Mouse (Mus musculus): ENCODE measurements around the gene Bsnd. TPM values are rescaled to one million over a fixed set of nuclear protein-coding genes. Genes with fewer than 3 reads are reported as not detected.

The Bsnd gene
- total RNA-seq, 2 experiments from 2014 or later, result not detected

DNA sequence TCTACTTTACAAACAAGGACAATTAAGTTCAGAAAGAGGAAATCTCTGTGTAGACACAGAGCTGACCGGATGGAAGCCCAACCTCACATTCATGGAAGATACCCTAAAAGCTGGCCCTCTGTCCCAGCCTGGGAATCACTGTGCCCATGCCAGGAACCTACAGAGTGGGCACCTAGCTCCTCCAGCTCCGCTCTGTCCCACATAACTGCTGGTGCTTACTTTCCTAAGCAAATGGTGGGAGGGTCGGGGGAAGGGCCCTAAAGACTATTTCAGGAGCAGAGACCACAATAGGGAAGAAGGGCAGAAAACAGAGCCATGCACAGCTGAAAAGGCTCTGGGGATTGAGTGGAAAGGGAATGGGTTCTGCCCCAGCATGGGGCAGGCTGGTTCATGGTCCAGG is 11.5 kb downstream of the Bsnd start:
- DNase-seq, result no peak

DNA sequence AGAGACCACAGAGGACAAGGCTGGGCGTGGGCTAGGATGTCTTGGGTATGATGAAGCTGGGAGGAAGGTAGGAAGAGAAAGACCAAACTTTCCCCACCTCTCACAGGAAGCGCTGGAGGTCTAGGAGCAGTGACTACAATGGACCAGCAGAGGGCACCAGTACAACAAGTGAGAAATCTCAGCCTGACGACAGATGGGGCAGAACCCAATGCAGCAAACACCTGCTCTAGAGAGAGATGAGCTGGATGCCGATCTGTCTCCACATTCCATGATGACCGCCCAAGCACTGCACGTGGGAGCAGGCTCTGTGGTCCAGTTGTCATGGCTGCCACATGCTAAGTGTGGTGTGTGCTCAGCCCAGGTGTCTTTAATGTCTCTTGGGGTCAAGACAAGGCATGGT is 17.8 kb downstream of the Bsnd start:
- peak; percentile 63 for DNase-seq

DNA sequence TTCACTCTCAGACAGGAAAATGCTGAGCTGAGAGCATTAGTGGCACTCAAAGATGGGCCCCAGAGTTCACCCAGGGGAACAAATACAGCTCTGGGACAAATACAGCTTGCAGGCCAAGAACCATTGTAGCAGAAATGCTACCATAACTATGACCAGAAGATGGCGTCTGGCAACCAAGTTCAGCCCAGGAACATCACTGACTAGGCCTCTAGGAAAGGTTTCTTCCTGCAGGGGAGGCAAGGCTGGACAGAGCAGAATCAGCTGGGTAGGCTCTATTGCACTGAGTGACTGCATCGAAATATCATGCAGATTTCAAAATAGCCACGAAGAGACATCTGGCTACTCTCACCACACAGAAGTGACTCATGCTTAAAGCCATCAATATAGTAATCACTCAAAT is 19.7 kb downstream of the Bsnd start:
- DNase-seq, result peak; percentile 71

DNA sequence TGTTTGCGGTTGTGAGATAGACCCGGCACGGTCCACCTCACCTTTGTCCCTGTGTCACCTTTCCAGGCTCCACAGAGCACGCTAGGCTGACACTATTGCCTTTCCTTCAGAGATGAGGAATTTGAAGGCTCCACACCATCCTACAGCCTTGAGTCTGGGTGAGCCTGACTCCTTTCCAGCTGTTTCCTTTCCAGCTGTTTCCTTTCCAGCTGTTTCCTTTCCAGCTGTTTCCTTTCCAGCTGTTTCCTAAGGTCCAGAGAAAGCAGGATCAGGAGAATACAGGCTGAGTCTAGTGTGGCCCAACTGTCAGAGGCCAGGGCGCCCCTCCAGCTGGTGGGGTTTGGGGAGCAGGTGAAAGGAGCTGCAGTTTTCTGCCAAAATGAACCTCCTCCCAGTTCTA is 21.2 kb downstream of the Bsnd start:
- peak; percentile 52 for DNase-seq

DNA sequence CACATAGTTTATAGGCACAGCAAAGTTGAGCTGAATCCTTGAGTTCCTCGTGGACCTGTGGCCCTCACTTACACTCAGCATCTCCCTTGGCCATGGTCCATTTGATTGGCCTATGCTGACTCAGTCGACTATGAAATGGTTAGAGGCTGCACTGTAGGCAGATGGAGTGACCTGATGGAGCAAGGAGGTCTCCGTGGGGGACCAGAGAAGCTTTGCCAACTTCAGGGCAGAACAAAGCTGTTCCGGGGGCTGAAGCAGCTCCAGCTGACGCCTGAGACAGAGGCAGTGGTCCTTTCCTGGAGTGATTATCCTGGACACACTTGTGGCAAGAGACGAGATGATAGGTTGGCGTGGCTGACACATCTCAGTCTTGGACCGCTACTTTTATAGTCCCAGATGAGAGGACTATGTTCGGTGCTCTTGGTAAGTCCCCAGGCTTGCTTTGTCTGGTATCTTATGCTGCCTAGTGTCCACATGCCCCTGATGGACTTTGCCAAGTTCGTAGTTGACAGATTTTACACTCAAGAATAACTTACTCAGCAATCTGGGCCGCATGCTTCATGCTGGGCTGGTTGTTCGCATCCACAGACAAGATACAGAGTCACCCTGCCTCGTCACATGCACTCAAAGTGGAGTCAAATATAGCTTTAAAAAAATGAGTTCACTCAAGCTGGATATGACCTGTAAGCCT is 24.5 kb downstream of the Bsnd start:
- DNase-seq, result no peak

DNA sequence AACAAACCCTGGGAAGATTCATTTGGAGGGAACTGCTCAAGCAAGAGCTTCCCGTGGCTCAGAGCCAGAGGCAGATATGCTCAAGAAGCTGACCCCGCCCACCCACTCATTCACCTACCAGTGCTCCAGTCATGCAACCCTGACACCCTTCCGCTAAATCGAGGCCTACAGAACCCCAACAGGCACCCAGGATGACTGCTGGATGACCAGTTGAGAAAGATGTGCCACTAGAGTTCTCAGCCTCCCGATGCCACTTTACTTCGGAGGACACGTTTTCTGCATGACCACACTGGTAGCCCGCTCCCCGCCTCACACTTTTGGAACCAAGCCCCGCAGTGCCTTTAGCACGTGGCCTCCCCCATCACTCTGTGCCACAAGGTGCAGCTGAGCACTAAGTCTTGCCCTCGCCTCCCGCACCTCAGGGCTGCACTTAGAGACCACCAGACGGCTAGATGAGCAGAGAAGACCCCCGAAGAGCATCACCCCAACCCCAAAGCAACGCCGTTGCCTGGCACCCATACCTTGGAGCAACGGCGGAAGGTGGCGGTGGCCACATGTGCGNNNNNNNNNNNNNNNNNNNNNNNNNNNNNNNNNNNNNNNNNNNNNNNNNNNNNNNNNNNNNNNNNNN is 28.8 kb downstream of the Bsnd start:
- no peak for DNase-seq

DNA sequence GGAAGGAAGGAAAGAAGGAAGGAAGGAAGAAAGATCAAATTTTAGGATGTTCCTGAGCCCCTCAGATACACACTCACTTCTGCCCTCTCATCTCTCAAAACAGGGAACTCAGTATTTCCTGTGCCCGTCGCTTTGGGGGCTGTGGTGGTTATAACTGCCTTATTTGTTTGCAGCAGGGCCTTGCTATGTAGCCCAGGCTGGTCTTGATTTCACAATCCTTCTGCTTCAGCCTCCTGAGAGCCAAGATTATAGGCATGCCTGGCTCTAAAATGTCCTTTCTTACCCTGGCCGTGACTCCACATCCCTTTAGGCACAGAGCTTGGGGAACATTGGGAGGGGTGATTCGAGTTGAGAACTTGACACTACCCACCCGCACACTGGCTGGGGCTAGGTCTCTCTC is 29.6 kb downstream of the Bsnd start:
- DNase-seq, result no peak

DNA sequence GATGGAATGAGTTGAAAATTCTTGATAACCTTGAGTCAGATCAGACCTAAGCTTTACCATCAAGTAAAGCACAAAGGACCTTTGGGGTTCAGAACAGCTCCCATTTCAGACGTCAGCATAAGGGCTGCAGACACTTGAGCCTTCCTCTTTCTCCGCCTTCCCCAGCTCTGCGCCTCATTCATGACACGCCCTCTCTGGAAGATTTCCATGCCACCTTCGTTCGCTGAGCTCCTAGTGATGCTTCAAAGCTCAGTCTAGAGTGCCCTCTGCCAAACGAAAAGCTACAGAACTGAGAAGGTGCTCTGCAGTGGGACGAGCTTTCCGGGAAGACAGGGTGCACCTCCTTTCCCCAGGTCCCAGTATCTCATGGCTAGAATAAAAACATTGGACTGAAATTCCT is 30.1 kb downstream of the Bsnd start:
- no peak for DNase-seq

DNA sequence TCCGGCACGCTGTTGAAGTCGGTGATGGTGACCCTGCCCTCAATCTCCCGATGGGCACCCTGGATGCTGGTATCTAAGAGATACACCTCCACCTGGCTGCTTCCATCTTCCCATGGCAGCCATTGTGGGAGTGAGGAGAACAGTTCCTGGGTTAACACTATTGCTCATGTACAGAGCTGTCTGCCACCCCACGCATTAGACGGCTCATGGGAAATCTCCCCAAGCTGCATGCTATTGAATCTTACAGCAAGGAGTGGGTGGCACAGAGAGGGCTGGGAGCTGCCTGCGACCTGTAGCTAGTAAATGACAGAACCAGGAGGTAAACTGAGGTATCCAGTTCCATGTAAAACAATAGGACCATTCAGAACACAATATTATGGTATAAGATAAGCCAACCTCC is 37.5 kb downstream of the Bsnd start:
- DNase-seq, result no peak

DNA sequence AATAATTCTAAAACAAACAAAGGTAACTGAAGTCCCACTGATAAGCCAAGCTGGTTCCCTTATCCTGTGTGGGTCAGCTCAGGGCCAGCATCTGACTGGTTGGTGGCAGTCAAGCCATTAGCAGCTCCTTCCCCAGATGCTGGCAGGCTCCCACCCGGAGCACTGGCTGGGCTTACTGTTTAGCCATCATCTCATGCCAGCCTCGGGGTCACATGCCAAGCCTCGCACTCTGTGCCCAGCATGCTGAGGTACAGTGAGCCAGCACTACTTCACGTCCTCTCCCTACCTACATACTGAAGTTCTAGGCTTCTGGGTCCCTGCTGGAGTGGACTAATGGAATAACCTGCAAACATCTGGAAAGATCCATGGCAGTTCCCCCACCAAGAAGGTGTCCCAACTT is 38.6 kb downstream of the Bsnd start:
- no peak for DNase-seq

DNA sequence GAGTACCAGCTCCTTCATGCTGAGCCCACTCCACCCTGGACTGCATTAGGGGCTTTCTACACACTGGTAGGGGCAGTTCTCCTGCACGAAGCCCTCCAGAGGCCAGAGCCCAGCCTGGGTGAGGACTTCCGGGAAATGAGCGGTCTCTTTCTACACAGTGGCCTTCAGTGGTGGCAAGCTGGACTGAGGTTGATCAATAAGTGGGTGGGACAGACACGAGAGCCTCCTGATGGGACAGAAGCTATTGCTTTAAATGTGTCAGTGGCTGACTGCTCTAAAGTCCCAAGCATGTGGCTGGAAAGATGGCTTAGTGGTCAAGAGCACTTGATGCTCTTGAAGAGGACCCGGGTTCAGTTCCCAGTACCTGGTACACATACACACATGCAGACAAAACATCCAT is 39.0 kb downstream of the Bsnd start:
- DNase-seq, result no peak

DNA sequence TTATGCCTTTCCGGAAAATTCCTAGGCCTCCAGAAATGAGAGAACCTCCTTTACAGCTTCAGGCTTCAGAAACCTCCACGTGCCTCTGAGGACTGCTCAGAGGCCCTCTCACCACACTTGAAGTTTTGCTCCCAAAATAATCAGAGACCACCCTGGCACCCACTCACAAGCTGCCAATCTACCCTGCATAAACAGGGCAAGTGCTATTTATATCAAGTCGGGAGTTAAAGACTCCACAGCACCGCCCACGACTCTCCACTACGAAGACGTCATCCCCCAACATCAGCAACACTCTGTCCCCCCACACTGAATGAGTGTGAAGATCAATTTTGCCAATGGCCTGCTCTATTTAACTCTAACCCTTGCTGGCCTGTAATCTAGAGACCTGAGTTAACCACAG is 39.7 kb downstream of the Bsnd start:
- DNase-seq, result no peak

DNA sequence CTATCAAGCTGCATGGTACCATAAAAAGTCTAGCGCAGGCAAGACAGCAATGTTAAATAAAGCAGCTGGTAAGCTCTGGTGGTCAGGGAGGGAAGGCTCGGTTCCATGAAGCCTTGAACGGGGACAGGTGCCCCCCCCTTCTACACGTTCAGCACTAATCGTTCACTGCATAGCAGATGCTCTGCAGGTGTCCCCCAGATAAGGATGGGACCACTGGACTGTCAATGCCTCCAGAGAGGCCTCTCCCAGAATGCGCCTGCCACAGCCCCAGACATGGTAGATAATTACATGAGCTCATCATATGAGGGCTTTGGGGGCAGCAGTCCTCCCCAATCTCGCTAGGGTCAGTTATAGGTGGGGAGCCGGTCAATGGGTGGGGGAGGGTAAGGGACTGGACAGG is 42.8 kb downstream of the Bsnd start:
- no peak for DNase-seq

DNA sequence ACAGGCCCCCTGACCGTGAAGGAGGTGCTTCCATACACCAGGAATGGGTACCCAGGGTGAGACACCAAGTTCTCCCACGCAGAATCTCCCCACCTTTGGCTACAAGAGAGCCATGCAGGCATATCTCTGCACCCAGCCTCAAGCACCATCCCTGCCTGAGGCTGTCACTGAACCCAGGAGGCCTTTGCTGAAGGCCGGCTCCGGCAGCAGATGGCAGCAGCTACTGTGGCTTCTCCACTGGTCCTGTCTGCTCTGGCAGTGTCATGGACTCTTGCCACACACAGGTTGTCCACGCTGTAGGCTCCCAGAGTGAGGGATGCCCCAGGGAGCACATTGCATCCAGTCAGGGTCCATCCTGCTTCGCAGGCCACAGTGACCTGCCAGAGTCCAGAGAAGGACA is 48.9 kb downstream of the Bsnd start:
- DNase-seq, result no peak

DNA sequence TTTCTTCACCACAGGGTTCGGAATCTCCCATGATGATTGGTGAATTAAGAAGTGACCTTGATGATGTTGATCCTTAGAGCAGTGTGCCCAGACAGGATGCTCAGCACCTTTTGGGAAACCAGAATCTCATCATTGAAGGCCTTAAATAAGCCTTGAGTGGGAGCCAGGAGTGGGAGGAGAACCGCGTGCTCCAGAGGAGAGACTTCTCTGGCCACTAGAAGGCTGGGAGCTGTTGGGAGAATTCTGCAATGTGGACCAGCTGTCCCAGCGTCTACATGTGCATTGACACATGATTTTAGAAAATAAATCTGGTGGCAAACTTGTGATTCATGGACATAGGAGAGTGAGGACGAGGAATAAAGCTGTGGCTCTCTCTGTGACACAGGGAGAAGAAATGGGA is 53.3 kb downstream of the Bsnd start:
- DNase-seq, result no peak

DNA sequence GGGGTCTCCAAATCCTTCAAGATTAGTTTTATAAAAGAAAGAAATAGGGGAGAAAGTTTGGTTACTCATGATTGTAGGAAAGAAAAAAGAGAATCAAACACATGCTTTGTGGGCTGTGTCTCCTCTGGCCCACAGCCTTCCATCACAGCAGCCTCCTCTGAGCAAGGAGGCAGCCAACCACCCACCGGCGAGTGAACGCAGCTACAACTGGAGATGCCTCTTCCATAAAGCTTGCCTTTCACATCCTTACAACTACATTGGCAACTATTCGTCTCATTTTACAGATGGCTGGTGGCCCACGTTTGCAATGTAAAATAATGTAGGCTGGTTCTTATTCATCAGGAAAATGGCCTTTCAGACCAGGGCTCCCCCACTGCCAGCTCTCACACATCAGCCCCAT is 54.9 kb downstream of the Bsnd start:
- no peak for DNase-seq

DNA sequence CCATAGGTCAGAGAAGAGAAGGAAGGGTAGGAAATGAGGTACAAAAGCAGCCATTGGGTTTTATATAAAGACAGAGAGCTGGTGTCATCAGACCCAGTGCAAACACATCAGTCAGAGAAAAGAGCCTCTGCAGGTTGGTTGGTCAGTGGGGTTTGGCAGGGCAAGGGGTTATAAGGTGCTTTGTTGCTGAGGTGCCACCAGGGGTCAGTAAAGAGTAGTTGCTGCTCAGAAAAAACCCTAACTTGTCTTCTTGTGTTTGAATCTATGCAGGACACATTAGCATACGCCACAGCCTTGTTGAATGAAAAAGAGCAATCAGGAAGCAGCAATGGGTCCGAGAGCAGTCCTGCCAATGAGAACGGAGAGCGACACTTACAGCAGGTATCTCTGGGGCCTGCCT is 55.6 kb downstream of the Bsnd start:
- DNase-seq, result no peak

DNA sequence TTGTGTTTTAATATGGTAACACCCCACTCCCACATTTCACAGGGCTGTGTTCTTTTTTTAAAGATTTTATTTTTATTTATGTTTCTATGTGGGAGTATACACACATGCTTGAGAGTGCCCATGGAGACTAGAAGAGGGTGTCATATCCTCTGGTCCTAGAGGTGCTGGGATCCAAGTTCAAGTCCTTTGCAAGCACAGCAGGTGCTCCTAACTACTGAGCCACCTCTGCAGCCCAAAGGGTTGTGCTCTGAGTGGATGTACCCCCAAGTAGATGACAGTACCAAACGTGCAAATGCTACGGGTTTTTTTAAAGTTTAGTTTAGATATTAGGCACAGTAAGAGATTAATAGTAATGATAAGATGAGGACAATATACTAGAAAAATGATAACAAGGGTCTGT is 56.7 kb downstream of the Bsnd start:
- DNase-seq, result no peak

Other genes with a start within 250 kb of the Bsnd start
- 10 to 100 TPM; 39.2 to 40.3 TPM for gene Usp24, start 176.1 kb downstream of the Bsnd start, total RNA-seq (2021)
- not detected for gene Pcsk9, start 28.0 kb downstream of the Bsnd start, total RNA-seq (2021)
- 10 to 100 TPM; 31.9 to 34.3 TPM for gene Dhcr24, start 68.8 kb upstream of the Bsnd start, total RNA-seq (2021)
- not detected for gene Lexm, start 125.0 kb upstream of the Bsnd start, total RNA-seq (2021)
- gene Ttc22, start 130.1 kb upstream of the Bsnd start, total RNA-seq (2021), result under 1 TPM; 0.38 to 0.45 TPM
- 1 to 10 TPM; 6.7 to 7.4 TPM for gene Pars2, start 158.8 kb upstream of the Bsnd start, total RNA-seq (2021)
- 10 to 100 TPM; 21.6 to 23.9 TPM for gene Ttc4, start 186.7 kb upstream of the Bsnd start, total RNA-seq (2021)
- gene Mroh7, start 238.6 kb upstream of the Bsnd start, total RNA-seq (2021), result 1 to 10 TPM in 1 of 2 experiments, under 1 TPM in 1; 0.16 to 1.1 TPM
- gene Fam151a, start 241.6 kb upstream of the Bsnd start, total RNA-seq (2021), result under 1 TPM; 0.19 to 0.41 TPM

Data from heart, postnatal 4 days (tissue).